Mouse (Mus musculus) C2C12 (cell line): ENCODE data around the gene Hat1. TPM values are rescaled to one million over a fixed set of nuclear protein-coding genes. Genes with fewer than 3 reads are reported as not detected.

ENCODE experiments used
- H3K27me3 ChIP-seq: one replicate; pipeline ENCODE4 v1.6.1; 2011; ENCODE audit not compliant: control insufficient read depth, insufficient read depth, insufficient read length
- H3K36me3 ChIP-seq: one replicate; pipeline ENCODE4 v1.6.1; 2011; ENCODE audit not compliant: control insufficient read depth, insufficient read depth
- H3K4me3 ChIP-seq: one replicate; pipeline ENCODE4 v1.5.1; 2011; ENCODE audit warnings: mild to moderate bottlenecking, control low read depth; ENCODE audit not compliant: poor library complexity, insufficient read depth, severe bottlenecking
- H3K79me2 ChIP-seq: one replicate; pipeline ENCODE4 v1.6.1; 2011; ENCODE audit not compliant: control insufficient read depth, insufficient read depth
- H3K79me3 ChIP-seq: one replicate; pipeline ENCODE4 v1.6.1; 2011; ENCODE audit warnings: low read depth, control low read depth
- H3ac ChIP-seq: one replicate; pipeline ENCODE3; 2011; ENCODE audit warnings: low read depth; ENCODE audit not compliant: control insufficient read depth, insufficient read length
- CEBPB ChIP-seq: IDR thresholded peaks from one replicate; pipeline ENCODE4 v1.6.1; 2011; ENCODE audit warnings: low read depth, mild to moderate bottlenecking, control low read depth, moderate library complexity
- CTCF ChIP-seq: IDR thresholded peaks from one replicate; pipeline ENCODE4 v1.5.1; 2011; ENCODE audit not compliant: control insufficient read depth, insufficient read depth, insufficient read length
- FOSL1 ChIP-seq: IDR thresholded peaks from one replicate; pipeline ENCODE4 v1.8.0; 2011; ENCODE audit warnings: mild to moderate bottlenecking, low read length; ENCODE audit not compliant: poor library complexity, insufficient read depth, severe bottlenecking
- MAX ChIP-seq: IDR thresholded peaks from one replicate; pipeline ENCODE4 v1.6.1; 2011; ENCODE audit warnings: mild to moderate bottlenecking, control low read depth
- MYOD1 ChIP-seq: IDR thresholded peaks from one replicate; pipeline ENCODE4 v1.6.1; 2011; ENCODE audit warnings: low read depth; ENCODE audit not compliant: control insufficient read depth, insufficient read length
- MYOG ChIP-seq: IDR thresholded peaks from one replicate; pipeline ENCODE4 v1.6.1; 2011; ENCODE audit not compliant: control insufficient read depth, insufficient read length; ENCODE audit errors: extremely low read depth
- USF1 ChIP-seq: IDR thresholded peaks from one replicate; pipeline ENCODE4 v1.6.1; 2011; ENCODE audit warnings: low read depth, mild to moderate bottlenecking, control low read depth, moderate library complexity
- long read RNA-seq, 2 experiments: library from polyadenylated mRNA; unstranded; transcript quantifications; one replicate each; pipeline ENCODE4 v2.0.0; 2019 to 2020
- polyA plus RNA-seq: library from polyadenylated mRNA; unstranded; fragments of >200 nt; fragmentation: generic; extraction: Trizol; gene quantifications from one replicate; pipeline ENCODE4 v1.2.1, GENCODE M21; 2012; ENCODE audit warnings: missing spikeins

Gene Hat1
- polyA plus RNA-seq: 46.6 TPM
- long read RNA-seq, experiment 1, transcript Hat1-201 (11 exons, 1,576 nt): major isoform, 73 of 86 reads
- long read RNA-seq, experiment 1, partial matches to known transcripts: 10 of 86 reads
- long read RNA-seq, experiment 1, other reads (novel, unspliced or antisense): 3 of 86 reads
- long read RNA-seq, experiment 2, transcript Hat1-201 (11 exons, 1,576 nt): major isoform, 358 of 379 reads
- long read RNA-seq, experiment 2, partial matches to known transcripts: 12 of 379 reads
- long read RNA-seq, experiment 2, other reads (novel, unspliced or antisense): 9 of 379 reads

DNA sequence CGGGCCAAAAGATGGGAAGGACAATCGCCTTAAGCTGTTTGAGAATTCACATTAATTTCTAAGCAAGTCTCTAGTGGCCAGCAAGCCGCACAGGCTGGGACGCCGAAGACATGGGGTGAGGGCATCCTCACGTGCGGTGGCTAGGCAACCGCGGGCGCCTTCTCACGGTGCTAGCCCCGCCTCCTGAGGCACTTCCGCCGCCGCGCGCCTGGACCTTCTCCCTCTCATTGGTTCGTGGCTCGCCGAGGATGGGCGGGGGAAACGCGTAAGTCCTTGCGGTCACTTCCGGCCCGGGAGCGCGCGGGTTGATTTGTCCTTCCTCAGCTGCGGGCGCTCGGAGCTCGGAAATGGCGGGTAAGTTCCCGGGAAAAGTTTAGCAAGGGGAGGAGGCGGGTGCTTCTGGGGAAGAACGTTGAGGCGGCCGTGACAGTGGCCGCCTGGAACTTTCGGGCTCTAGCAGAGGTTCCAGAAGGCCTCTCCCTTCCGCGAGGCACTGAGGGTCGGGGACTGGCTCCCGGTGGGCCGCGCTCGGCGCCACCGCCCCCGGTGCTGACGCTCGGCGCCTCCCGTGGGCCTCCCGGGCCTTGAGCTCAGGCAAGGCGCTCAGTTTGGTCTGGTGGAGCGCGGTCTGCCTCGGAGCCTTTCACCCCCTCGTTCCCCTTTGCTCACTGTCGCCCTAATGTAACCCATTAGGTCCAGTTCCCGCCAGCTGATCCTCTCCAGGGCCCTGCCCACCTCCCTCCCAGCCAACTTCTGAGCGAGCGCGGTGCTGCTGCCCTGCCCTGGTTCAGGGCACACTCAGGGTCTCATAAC, at the start of gene Hat1:
Gene Hat1, plus strand, starts transcription at position 8 of the 813 bp plus-strand sequence.
- Histone ChIP-seq H3K79me3 (peaks cover 26% of the 10 kb centered on the region), H3K79me2 (peaks cover 46% of the 10 kb centered on the region), H3K36me3 (peaks cover 29% of the 10 kb centered on the region), H3K27me3 (no peaks in the 10 kb centered on the region), H3ac (peak within 1 kb of the TSS; percentile 92), H3K4me3 (peak within 1 kb of the TSS; percentile 81)
- TF ChIP-seq CTCF (no peak), MAX (peak; percentile 82), FOSL1 (no peak), MYOG (no peak), MYOD1 (no peak), CEBPB (no peak), USF1 (no peak)

- no peaks in the 10 kb centered on the region for H3K27me3 ChIP-seq
- H3K36me3 ChIP-seq: peaks cover 12% of the 10 kb centered on the region
- H3K79me3 ChIP-seq: no peaks in the 10 kb centered on the region
- TF ChIP-seq MAX: no peak
- no peak for TF ChIP-seq CTCF
- no peak for TF ChIP-seq MYOG
- TF ChIP-seq FOSL1: no peak
- no peak overlapping the region for H3K4me3 ChIP-seq
- H3K79me2 ChIP-seq: no peaks in the 10 kb centered on the region
- H3ac ChIP-seq: no peak overlapping the region
Observed at GRCm38 (mm10) chr2:71340126-71340525, 48.6 kb upstream of the Hat1 start.

DNA sequence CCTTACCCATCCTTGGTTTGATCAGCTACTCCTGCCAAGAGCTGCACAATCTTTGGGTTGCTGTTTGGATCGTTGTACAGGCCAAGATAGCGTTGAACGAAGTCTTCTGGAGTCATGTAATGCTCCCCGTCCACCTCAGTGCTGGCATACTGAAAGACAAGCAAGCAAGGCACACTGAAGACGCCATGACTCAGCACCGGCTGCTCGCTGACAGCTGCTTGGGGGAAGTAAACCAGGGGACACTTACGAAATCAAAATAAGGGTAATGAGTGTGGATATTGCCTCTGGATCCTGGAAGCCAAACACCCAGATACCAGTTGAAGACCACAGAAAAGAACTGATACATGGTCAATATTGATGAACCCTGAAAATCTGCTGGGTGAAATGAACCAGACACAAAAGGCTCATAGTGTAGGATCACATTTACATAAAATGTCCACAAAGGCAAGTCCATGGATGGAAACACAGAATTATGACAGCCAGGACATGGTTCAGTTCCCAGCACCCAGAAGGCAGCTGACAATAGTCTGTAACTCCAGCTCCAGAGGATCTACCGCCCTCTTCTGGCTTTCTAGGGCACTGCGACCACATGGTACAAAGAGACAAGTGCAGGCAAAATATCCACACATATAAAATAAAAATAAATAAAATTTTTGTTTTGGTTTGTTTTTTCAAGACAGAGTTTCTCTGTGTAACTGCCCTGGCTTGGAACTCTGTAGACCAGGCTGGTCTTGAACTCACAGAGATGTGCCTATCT, 44.7 kb upstream of the Hat1 start:
- Histone ChIP-seq H3K79me3 (no peaks in the 10 kb centered on the region), H3ac (no peak overlapping the region), H3K4me3 (no peak overlapping the region), H3K36me3 (peaks cover 8% of the 10 kb centered on the region), H3K79me2 (no peaks in the 10 kb centered on the region), H3K27me3 (no peaks in the 10 kb centered on the region)
- TF ChIP-seq FOSL1: no peak

DNA sequence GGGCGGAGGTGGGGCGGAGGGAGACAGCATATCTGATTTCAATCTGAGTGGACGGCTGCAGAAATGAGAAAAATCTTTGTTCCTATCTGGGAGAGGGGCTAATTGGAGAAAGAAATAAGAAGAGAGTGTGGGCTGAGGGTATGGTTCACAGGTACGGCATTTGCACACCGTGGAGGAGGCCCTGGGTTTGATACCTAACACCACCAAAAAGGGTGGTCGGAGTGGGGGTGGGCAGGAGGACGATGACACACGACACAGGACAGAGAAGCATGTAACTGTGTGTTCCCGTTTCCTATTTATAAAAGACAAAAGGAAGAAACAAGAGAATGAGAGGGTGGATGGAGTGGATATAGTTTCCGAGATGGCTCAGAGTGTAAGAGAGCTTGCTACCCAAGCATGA, 41.6 kb upstream of the Hat1 start:
- H3K36me3 ChIP-seq: peaks cover 8% of the 10 kb centered on the region
- H3ac ChIP-seq: no peak overlapping the region
- no peaks in the 10 kb centered on the region for H3K79me2 ChIP-seq
- no peak for TF ChIP-seq CTCF
- TF ChIP-seq MYOG: no peak
- no peak for TF ChIP-seq MAX
- H3K79me3 ChIP-seq: peaks cover under 1% of the 10 kb centered on the region
- no peak overlapping the region for H3K4me3 ChIP-seq
- H3K27me3 ChIP-seq: no peaks in the 10 kb centered on the region

GRCm38 (mm10) chr2:71347732-71348490, 40.8 kb upstream of the Hat1 start:
- Histone ChIP-seq H3K79me3 (peaks cover 3% of the 10 kb centered on the region), H3K79me2 (no peaks in the 10 kb centered on the region), H3K4me3 (no peak overlapping the region), H3K36me3 (peaks cover 8% of the 10 kb centered on the region), H3ac (no peak overlapping the region), H3K27me3 (no peaks in the 10 kb centered on the region)
- no peak for TF ChIP-seq MYOD1
- no peak for TF ChIP-seq FOSL1
- TF ChIP-seq CTCF: no peak
- TF ChIP-seq CEBPB: no peak
- TF ChIP-seq MYOG: no peak
- no peak for TF ChIP-seq MAX
- no peak for TF ChIP-seq USF1
